Mouse (Mus musculus): ENCODE measurements around the gene Otogl.
"Not testable (repeated sequence)": the region's sequence is repeated elsewhere in the genome, so short reads cannot be mapped to it uniquely, and the experiment has no call there.

Otogl gene

DNA sequence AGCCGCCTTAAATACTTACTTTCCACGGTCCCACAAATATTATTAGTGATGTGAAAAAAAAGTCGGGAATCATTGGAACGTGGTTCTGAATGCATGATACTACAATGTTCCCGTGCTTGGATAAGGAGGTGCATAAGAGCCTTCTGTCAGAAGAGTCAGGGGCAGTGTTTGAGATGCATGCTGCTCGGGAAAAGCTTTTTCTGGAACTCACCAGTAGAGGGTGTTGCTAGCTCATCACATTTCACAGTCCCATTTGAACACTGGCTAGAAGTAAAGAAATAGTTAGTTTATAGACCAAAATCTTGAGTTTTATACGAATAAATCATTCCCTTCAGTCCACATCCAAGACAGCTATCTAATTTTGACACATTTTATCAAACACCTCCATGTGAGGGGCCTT, 53.2 kb downstream of the Otogl start:
- ChIA-PET POLR2A (interaction anchor here in 2 of 4 experiments (0.8 to 1.8 kb wide), 4 partner anchors 432 to 472 kb away, joined by 3 to 5 read pairs (median 3); no protein-coding TSS in a partner anchor), CTCF (interaction anchor here (0.5 to 1.4 kb wide), 17 partner anchors 12 to 1013 kb away, joined by 3 to 8 read pairs (median 3); no protein-coding TSS in a partner anchor)

- POLR2A ChIA-PET: no interaction called here
- CTCF ChIA-PET: interaction anchor here in 1 of 4 experiments (0.5 kb wide), 1 partner anchor 10 kb away, joined by 7 read pairs; no protein-coding TSS in a partner anchor
These were observed 67.0 kb downstream of the Otogl start for GRCm38 (mm10) chr10:107844906-107845305.

DNA sequence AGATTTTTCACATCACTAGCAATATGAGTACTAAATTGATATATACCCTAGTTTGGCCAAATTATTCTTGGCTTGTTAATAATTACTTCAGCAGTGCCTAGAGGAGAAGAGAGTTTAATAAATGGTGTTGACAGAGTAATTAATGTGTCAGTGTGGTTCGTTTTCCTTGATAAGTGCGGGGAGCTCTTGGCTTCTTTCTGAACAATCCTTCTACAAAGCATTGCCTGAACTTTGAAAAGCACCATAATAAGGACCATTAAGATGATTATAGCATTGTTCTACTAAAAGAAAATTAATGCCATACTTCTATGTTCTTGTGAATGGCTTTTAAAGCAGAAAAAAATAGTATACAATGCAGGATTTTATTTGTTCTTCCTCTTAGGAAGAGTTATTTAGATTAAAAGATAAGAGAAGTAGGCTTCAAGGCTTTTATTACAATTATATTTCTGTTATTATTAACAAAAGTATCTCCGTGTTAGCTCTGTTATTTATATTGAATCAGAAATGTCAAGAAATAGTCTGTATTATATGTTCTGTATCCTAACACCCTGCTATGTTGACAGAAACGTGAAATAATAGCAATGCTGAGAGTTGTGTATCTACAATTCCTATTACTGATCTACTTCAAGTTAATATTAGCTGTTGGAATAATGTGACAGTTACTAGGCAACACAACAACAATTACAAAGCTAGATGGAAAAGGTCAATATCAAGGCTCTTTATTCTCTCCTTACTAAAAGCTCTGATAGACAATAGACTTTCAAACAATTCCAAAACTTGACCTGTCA, 77.3 kb downstream of the Otogl start:
- ChIA-PET CTCF (no interaction called here), POLR2A (no interaction called here)

DNA sequence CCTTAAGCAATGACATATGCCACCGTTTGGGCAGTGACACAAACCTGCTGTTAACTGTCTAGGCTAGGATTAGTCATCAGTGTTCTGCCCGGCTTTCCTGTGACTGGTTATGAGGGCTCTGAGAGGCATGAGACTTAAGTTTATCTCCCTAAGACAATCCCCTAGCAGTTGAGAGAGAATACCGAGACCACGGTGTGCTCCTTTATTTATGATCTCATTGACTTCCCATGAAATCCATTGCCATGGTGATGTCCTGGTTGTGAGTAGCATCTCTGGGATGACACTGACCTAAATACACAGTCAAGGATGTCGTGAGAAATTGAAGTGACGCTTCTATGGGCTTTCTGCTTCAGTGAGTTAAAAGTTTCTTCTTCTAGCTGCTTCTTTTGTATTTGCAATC, 82.8 kb downstream of the Otogl start:
- ChIA-PET POLR2A (no interaction called here), CTCF (no interaction called here)

DNA sequence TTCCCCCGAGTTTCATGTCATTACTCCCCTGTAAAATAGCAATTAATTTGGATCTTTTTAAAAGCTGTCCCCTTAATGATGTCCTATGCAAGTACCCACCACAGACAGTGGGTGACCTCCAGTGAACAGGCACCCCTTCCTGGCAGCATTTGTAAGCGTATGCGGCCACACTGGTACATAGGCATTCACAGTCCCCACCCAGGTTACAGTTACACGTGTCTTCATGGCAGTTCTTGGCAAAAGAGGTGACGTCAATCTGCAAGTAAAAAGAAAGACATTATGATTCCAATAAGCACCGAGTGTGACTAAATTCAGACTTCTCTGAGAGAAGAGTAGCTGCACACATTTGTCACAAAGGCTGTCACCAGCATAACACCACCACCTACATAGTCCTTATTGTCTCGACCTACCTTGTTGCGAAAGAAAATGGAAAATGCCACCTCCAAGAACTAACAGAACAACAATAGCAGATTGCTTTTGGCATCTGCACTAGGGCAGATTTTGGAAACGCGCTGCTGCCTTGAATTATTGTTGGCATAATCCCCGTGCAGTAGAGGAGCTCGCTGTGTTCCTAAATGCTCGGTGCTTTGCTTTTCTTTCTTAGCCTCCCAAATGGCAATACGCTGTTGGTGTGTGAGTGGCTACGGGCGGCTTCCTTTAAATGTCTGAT, 98.0 kb downstream of the Otogl start:
- CTCF ChIA-PET: no interaction called here
- POLR2A ChIA-PET: interaction anchor here in 1 of 4 experiments (0.6 kb wide), 1 partner anchor 16 kb away, joined by 7 read pairs; no protein-coding TSS in a partner anchor

GRCm38 (mm10) chr10:107810649-107811398, 101.1 kb downstream of the Otogl start:
- CTCF ChIA-PET: interaction anchor here in 1 of 4 experiments (0.6 kb wide), 1 partner anchor 470 kb away, joined by 3 read pairs; no protein-coding TSS in a partner anchor
- POLR2A ChIA-PET: no interaction called here

- ChIA-PET POLR2A (interaction anchor here in 1 of 4 experiments (0.5 to 1.0 kb wide), 2 partner anchors 163 to 480 kb away, joined by 3 to 6 read pairs; no protein-coding TSS in a partner anchor), CTCF (interaction anchor here in 1 of 4 experiments (0.6 kb wide), 1 partner anchor 56 kb away, joined by 5 read pairs; no protein-coding TSS in a partner anchor)
These were observed 106.7 kb downstream of the Otogl start for GRCm38 (mm10) chr10:107805203-107805602.

DNA sequence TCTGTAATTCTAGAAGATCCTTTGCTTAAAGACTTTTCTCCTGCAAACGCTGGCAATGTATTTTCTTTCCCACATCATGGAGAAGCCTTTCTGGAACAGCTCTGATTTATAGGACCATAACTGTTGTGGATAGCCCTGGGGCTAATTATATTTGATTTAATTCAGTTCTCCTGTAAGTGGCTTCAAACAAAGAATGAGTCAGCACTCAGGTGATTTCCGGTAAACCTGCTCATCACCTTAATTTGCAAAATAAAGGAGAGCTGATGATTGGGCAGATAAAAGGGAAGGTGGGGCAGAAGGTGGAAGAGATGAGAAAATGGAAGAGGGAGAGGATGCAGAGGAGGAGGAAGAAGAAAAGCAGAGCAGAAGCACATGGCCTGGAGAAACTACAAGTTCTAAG, 107.6 kb downstream of the Otogl start:
- CTCF ChIA-PET: not testable (repeated sequence)
- POLR2A ChIA-PET: interaction anchor here in 1 of 4 experiments (0.8 to 1.2 kb wide), 4 partner anchors 10 to 530 kb away, joined by 3 to 6 read pairs (median 4); no protein-coding TSS in a partner anchor

DNA sequence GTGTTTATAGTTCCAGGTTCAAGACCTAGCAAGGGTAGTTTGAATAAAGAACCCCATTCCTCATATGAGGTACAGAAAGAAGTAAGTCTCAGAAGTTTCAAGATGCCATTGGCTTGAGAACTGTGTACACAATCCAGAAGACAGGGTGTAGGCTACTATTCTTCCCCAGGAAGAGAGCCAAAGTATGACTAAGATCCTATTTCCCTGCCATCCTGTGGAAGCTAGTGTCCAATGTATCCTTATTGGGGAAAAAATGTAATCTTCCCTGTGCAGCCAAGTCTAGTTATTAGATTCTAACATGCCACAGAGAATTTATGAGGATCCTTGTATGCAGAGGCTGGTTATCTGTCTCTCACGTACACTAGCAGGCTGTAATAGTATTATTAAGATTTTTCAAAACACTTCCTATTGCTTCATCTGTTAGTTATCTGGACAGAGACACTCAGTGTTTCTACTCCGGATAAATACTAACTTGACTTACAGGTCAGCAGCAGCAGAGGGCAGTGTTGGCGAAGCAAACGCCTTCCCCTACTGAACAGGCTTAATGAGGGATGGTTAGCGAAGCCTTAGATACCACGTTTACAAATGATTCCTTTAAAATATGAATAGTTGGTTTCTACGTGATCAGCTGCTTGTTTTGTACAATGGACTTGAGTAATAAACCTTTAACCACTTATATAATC, 112.1 kb downstream of the Otogl start:
- ChIA-PET POLR2A (interaction anchor here in 1 of 4 experiments (1.0 kb wide), 1 partner anchor 131 kb away, joined by 4 read pairs; no protein-coding TSS in a partner anchor), CTCF (interaction anchor here in 1 of 4 experiments (0.8 kb wide), 1 partner anchor 97 kb away, joined by 3 read pairs; no protein-coding TSS in a partner anchor)

DNA sequence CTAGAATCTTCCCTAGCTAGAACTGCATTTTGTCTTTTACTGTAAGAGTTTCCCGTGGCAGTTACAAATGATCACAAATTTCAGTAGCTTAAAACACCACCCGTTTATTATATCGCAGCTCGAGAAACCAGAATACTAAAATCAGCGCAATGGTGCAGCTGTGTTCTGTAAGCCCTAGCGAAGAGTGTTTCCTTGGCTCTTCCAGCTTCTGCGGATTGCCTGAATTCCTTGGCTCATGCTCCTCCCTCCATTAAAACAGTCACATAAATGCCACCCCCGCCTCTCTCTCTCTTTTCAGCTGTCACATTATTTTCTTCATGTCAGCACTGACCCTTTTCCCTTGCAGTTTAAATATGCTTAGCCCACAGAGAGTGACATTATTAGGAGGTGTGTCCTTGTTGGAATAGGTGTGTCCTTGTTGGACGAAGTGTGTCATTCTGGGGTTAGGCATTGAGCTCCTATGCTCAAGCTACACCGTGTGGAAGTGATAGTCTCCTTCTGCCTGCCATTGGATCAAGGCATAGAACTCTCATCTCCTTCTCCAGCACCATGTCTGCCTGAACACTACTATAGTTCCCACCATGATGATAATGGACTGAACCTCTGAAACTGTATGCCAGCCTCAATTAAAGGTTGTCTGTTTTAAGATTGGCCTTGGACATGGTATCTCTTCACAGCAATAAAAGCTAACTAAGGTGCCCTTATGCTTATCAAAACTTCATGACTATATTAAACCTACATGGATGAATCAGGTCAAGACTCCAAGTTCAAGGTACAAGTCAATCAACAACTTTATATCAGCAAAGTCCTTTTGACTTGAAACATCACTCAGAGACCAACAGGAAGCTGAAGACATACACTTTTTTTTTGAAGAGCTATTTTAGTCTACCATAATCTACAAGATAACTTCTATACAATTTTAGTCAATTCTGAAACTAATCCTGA, 116.8 kb downstream of the Otogl start:
- CTCF ChIA-PET: no interaction called here
- POLR2A ChIA-PET: interaction anchor here in 1 of 4 experiments (0.6 kb wide), 1 partner anchor 889 kb away, joined by 3 read pairs; no protein-coding TSS in a partner anchor

DNA sequence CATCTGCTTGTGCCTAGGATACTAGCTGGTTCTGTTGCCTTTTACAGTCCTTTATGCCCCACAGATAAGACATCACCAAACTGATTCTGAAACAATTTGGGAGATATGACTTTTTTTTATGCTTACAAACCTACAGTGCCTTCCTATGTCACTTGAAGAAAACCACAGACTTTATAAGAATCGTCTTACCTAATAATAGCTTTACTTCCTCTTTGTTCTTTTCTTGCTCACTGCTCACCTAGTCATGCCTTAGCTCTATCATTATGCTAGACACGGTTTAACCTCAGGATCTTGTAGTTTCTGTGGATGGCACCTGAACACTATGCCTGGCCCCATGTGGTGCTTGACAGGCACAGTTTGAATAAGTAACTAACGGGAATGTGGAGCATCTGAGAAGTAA, 119.4 kb downstream of the Otogl start:
- POLR2A ChIA-PET: no interaction called here
- CTCF ChIA-PET: no interaction called here

GRCm38 (mm10) chr10:107779548-107779947, 132.4 kb downstream of the Otogl start:
- ChIA-PET CTCF (no interaction called here), POLR2A (no interaction called here)

DNA sequence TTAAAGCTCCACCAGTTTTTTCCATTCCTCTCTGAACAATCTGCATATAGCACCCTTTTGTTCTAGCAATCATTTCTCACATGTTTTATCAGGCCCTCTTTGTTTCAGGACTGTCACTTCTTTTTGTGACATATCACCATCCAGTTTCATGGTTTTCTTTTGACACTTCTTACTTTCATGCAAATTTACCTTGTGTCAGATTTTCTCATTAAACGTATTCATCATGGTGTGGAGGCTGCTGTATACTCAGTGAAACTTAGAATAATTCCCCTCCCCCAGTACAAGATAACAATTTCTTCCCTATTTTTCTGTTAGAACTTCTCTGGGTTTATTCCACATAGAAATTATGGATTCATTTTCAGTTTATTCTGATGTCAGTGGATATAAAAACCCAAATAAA, 152.3 kb downstream of the Otogl start:
- ChIA-PET POLR2A (no interaction called here), CTCF (no interaction called here)

DNA sequence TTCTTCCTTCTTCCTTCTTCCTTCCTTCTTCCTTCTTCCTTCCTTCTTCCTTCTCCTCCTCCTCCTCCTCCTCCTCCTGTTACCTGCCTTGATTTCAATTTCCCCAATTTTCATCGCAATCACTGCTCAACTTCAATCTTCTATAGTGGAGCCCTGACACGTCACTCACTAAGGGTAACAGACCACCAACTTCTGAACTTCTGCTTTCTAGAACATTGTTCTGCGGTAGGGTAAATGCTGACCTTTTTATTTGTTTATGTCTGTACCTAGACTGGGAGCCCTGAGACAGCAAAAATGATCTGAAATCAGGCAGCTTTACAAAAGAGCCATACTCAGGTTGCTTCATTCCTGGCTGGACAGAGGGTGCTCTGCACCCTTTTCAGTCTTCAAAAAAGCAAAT, 158.5 kb downstream of the Otogl start:
- ChIA-PET CTCF (interaction anchor here in 1 of 4 experiments (0.6 kb wide), 1 partner anchor 61 kb away, joined by 3 read pairs; no protein-coding TSS in a partner anchor), POLR2A (no interaction called here)

- CTCF ChIA-PET: interaction anchor here in 2 of 4 experiments (0.6 kb wide), 3 partner anchors 62 to 538 kb away, joined by 3 to 5 read pairs (median 4); no protein-coding TSS in a partner anchor
- POLR2A ChIA-PET: interaction anchor here in 2 of 4 experiments (0.6 kb wide), 2 partner anchors 24 to 88 kb away, joined by 4 read pairs; no protein-coding TSS in a partner anchor
These were observed 159.4 kb downstream of the Otogl start for GRCm38 (mm10) chr10:107752351-107753143.

- CTCF ChIA-PET: interaction anchor here in 1 of 4 experiments (0.6 kb wide), 1 partner anchor 309 kb away, joined by 5 read pairs; no protein-coding TSS in a partner anchor
- POLR2A ChIA-PET: no interaction called here
These were observed 160.0 kb downstream of the Otogl start for GRCm38 (mm10) chr10:107751944-107752343.

DNA sequence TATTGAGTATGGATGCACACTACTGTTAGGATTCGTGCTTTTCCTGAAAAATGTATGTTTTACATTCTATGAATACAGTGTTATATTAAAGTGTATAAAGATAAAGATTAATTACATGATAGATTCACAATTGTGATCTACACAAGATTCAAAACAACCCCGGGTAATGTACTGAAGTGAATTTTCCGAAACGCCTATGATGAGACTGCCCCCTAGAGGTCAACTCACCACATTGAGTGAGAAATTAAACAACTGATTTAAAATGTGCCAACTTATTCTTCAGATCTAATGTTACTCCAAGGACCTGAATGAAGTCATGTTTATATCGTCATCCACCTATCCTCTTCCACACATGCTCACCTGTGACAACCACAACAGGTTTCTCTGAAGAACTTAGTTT, 164.4 kb downstream of the Otogl start:
- POLR2A ChIA-PET: no interaction called here
- CTCF ChIA-PET: interaction anchor here in 2 of 4 experiments (0.6 to 1.4 kb wide), 4 partner anchors 301 to 1264 kb away, joined by 3 to 7 read pairs (median 3); no protein-coding TSS in a partner anchor
